Mouse (Mus musculus) liver, postnatal 0 days (tissue): ENCODE results near the gene Ltbp1. TPM values are rescaled to one million over a fixed set of nuclear protein-coding genes. Genes with fewer than 3 reads are reported as not detected.

Experiments
- ATAC-seq: fragments of 200-750 bp; cut with Nextera tagmentation; 2 replicates; pipeline ENCODE4 v1.8.0; 2017; ENCODE audit warnings: mild to moderate bottlenecking, moderate library complexity
- DNase-seq: peaks from one replicate; pipeline ENCODE4 v3.0.0-alpha.2; 2016
- H3K27ac ChIP-seq: fragments of 300-500 bp; sonication (generic); 2 replicates; pipeline ENCODE4 v1.5.1; 2014; ENCODE audit warnings: antibody characterized with exemption, moderate library complexity, mild to moderate bottlenecking, low read depth
- H3K27me3 ChIP-seq: fragments of 300-500 bp; sonication (generic); 2 replicates; pipeline ENCODE4 v1.6.1; 2014; ENCODE audit warnings: low read length, control low read depth, mixed read lengths; ENCODE audit not compliant: insufficient read depth
- H3K36me3 ChIP-seq: fragments of 300-500 bp; sonication (generic); replicated peaks from 2 replicates; pipeline ENCODE4 v1.6.1; 2014; ENCODE audit warnings: mild to moderate bottlenecking, control low read depth, low read length, moderate library complexity, mixed read lengths; ENCODE audit not compliant: insufficient read depth
- H3K4me1 ChIP-seq: fragments of 300-500 bp; sonication (generic); 2 replicates; pipeline ENCODE4 v1.6.1; 2014; ENCODE audit warnings: antibody characterized with exemption, mild to moderate bottlenecking, control low read depth; ENCODE audit not compliant: insufficient read depth
- H3K4me2 ChIP-seq: fragments of 300-500 bp; sonication (generic); 2 replicates; pipeline ENCODE4 v1.6.1; 2014; ENCODE audit warnings: low read depth, mild to moderate bottlenecking, low read length, moderate library complexity, mixed read lengths
- H3K4me3 ChIP-seq: fragments of 300-500 bp; sonication (generic); 2 replicates; pipeline ENCODE4 v1.5.1; 2014; ENCODE audit warnings: low read depth, low read length
- H3K9ac ChIP-seq: fragments of 300-500 bp; sonication (generic); replicated peaks from 2 replicates; pipeline ENCODE4 v1.6.1; 2014; ENCODE audit warnings: mild to moderate bottlenecking, moderate library complexity
- H3K9me3 ChIP-seq: fragments of 300-500 bp; sonication (generic); 2 replicates; pipeline ENCODE4 v1.6.1; 2016; ENCODE audit warnings: mild to moderate bottlenecking, control low read depth, low read length, mixed read lengths
- CTCF ChIP-seq: sonication (generic); IDR thresholded peaks from 2 replicates; pipeline ENCODE4 v1.5.1; 2016; ENCODE audit warnings: antibody characterized with exemption, low read depth
- EP300 ChIP-seq: IDR thresholded peaks from 2 replicates; pipeline ENCODE4 v1.6.1; 2016; ENCODE audit warnings: antibody characterized with exemption, low read depth, mild to moderate bottlenecking
- WGBS: fragments of 180-500 bp; shearing (Covaris S2); extraction: QIAGEN DNeasy Blood & Tissue Kit; methylation state at CpG from one replicate; pipeline ENCODE4 v1.1.7; 2014; ENCODE audit not compliant: insufficient replicate concordance; 5-methylcytosine and 5-hydroxymethylcytosine counted together
- polyA plus RNA-seq: library from polyadenylated mRNA; unstranded; fragments of >200 nt; fragmentation: Nextera tagmentation; extraction: Ambion mirVana; gene quantifications from 2 replicates; pipeline ENCODE4 v1.2.1, GENCODE M21; 2015

Gene Ltbp1
- polyA plus RNA-seq, 1 experiment from 2014 or later, result 2.8 TPM

DNA sequence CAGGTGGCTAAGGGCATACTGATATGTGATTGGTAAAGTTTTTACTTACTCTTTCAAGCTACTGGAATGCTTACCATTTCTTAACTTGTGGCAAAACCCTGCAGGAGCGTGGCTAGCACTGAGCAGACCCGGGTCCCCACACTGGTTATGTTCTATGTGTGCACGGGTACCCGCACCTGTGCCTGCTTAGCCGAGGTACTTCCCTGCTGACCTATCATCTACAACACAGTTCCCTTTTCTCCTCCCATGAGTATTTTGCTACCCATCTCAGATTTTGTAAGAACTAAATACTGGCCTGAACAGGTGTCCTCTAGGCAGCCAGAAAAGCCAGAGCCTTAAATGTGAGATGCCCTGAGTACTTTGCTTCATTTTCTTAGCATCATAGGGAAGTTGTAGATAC is 247.2 kb downstream of the Ltbp1 start:
- TF ChIP-seq CTCF (no peak), EP300 (no peak)
- no peak overlapping the region for H3K4me3 ChIP-seq
- no peaks in the 10 kb centered on the region for H3K27me3 ChIP-seq
- no peak overlapping the region for H3K4me2 ChIP-seq
- no peaks in the 10 kb centered on the region for H3K4me1 ChIP-seq
- WGBS, result 88% methylated on average over 5 of the region's 5 CpGs
- no peaks in the 10 kb centered on the region for H3K9me3 ChIP-seq
- no peak overlapping the region for H3K27ac ChIP-seq
- ATAC-seq, result no peak
- no peak overlapping the region for H3K9ac ChIP-seq
- no peak for DNase-seq
- H3K36me3 ChIP-seq, result no peaks in the 10 kb centered on the region

DNA sequence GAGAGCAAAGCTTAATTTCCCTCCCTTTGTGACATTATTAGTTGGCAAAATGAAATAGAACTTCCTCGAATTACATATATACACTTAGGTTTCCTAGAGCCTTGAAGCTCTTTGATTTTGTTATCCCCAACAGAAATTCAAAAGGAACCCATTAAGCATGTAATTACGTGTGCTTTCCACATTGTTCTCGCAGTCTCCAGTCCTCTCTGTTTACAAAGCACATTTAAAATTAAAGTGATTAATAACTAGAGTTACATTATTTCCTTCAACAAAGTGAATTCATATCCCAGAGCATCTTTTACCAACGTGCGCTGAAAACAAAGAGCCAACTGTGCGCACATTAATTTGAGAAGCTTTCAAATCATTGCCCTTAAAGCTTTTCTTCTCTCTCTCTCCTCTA is 249.5 kb downstream of the Ltbp1 start:
- no peak overlapping the region for H3K27ac ChIP-seq
- H3K9me3 ChIP-seq, result no peaks in the 10 kb centered on the region
- H3K4me3 ChIP-seq, result no peak overlapping the region
- no peak overlapping the region for H3K4me2 ChIP-seq
- 79% methylated on average over 6 of the region's 6 CpGs for WGBS
- no peaks in the 10 kb centered on the region for H3K36me3 ChIP-seq
- no peaks in the 10 kb centered on the region for H3K4me1 ChIP-seq
- H3K9ac ChIP-seq, result no peak overlapping the region
- TF ChIP-seq CTCF (no peak), EP300 (no peak)
- no peaks in the 10 kb centered on the region for H3K27me3 ChIP-seq
- no peak for ATAC-seq
- no peak for DNase-seq

DNA sequence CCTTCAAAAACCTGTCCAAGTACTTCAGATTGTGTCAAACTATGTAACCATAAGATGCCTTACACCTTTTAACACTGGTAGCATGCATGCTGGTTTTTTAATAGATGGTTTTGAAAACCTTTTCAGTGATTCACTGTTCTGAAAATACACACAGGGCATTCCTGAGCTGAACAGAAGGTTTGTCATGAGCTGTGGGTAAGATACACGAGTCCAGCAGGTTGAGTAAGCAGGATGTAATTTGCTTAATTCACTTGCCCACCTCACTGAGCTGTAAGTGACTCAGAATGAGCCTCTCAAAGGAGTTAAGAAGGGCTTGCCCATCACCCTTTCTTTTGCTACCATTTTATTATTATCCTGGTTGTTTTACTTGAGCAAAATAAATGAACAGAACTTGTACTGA is 250.6 kb downstream of the Ltbp1 start:
- H3K27ac ChIP-seq, result no peak overlapping the region
- no peak for ATAC-seq
- no peak for DNase-seq
- H3K27me3 ChIP-seq, result no peaks in the 10 kb centered on the region
- no peak overlapping the region for H3K4me3 ChIP-seq
- no peaks in the 10 kb centered on the region for H3K4me1 ChIP-seq
- no peak overlapping the region for H3K4me2 ChIP-seq
- no peak for TF ChIP-seq EP300
- no peak for TF ChIP-seq CTCF
- H3K9ac ChIP-seq, result no peak overlapping the region
- 33% methylated on average over 1 of the region's 1 CpGs for WGBS
- no peaks in the 10 kb centered on the region for H3K9me3 ChIP-seq
- H3K36me3 ChIP-seq, result no peaks in the 10 kb centered on the region

DNA sequence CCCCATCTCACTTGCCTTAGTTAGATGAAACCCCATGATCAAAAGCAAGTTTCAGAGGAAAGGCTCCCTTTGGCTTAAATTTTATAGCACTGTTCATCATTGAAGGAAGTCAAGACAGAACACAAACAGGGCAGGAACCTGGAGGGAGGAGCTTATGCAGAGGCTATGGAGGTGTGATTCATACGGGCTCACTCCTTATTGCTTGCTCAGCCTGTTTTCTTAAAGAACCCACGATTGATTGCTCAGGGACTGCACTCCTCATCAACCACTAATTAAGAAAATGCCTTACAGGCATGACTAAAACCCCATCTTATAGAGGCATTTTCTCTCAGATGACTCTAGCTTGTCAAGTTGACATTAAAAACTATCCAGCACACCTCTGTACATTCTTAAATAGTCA is 253.1 kb downstream of the Ltbp1 start:
- TF ChIP-seq CTCF, result no peak
- no peak for TF ChIP-seq EP300
- ATAC-seq (no peak), DNase-seq (no peak)
- 67% methylated on average over 2 of the region's 2 CpGs for WGBS
- no peaks in the 10 kb centered on the region for H3K27me3 ChIP-seq
- no peak overlapping the region for H3K9ac ChIP-seq
- no peaks in the 10 kb centered on the region for H3K9me3 ChIP-seq
- no peak overlapping the region for H3K27ac ChIP-seq
- no peak overlapping the region for H3K4me3 ChIP-seq
- H3K36me3 ChIP-seq, result no peaks in the 10 kb centered on the region
- H3K4me2 ChIP-seq, result no peak overlapping the region
- no peaks in the 10 kb centered on the region for H3K4me1 ChIP-seq

DNA sequence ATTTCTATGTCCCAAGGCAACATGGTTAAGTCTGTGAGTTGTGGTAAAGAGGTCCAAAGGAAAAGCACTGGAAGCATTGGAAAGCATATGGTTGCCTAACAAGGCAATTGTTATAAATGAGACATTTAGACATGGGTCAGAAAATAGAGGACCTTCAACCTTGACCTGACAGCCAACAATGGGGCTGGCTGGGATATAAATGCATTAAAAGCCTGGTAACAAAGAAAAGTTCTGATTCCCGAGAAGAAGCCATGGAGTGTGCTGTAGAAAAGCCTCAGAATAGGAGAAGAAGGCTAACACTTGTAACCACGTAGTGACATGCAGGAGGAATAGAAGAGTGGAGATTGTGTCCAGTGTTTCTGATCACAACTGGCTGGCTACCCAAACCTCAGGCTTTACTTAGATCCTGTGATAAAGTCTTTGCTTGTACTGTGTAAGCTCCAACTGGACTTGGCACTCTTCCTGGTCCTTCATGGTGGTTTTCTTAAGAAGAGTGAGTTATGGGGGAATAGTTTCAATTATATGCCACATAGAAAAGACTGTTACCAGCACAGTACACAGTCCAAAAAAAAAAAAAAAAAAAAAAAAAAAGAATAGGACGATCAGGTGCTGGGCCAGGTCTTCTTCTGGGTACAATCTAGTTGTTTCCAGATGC is 258.1 kb downstream of the Ltbp1 start:
- Histone ChIP-seq H3K36me3 (no peaks in the 10 kb centered on the region), H3K4me2 (no peak overlapping the region), H3K9me3 (no peaks in the 10 kb centered on the region), H3K27ac (no peak overlapping the region), H3K4me1 (no peaks in the 10 kb centered on the region), H3K4me3 (no peak overlapping the region), H3K27me3 (no peaks in the 10 kb centered on the region), H3K9ac (no peak overlapping the region)
- WGBS, result 75% methylated on average over 3 of the region's 3 CpGs
- ATAC-seq (no peak), DNase-seq (no peak)
- TF ChIP-seq CTCF, result no peak
- no peak for TF ChIP-seq EP300

DNA sequence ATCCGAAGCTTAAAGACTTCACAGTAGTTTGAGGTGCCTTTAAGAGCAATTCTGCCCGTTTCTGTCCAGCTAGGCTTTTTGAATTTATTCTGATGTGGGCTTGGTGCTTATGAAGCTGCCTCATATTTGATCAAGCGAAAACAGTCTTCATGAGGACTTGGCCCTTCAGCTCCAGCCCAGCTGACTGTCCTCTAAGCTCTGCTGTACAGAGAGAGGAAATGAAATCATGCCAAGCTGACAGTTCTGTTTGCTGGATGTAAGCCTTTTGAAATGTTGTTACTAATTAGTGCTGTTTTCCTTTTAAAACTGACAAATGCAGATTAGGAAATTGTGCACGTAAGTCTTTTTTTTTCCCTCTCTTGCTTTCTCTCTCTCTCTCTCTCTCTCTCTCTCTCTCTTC is 263.1 kb downstream of the Ltbp1 start:
- Histone ChIP-seq H3K36me3 (no peaks in the 10 kb centered on the region), H3K4me2 (no peak overlapping the region), H3K27me3 (no peaks in the 10 kb centered on the region), H3K9ac (no peak overlapping the region), H3K4me3 (no peak overlapping the region), H3K4me1 (no peaks in the 10 kb centered on the region), H3K9me3 (no peaks in the 10 kb centered on the region), H3K27ac (no peak overlapping the region)
- 63% methylated on average over 4 of the region's 4 CpGs for WGBS
- DNase-seq, result no peak
- no peak for ATAC-seq
- TF ChIP-seq CTCF, result no peak
- no peak for TF ChIP-seq EP300

DNA sequence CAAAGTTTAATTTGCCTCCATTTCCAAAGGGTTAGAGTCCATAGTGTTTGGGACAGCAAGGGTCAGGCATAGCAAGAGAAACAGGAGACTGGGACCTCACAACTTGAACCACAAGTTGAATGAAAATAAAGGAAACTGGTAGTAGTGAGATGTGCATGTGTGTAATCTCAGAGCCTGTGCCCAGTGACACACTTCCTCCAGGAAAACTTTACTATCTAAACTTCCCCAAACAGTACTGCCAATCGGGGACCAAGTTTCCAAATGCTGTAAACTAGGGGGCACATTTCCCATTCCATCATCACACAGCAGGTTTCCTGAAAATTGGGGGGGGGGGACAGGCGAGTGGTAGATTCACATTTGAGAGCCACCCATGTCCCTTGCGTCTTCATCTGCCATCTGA is 267.1 kb downstream of the Ltbp1 start:
- WGBS, result 59% methylated on average over 3 of the region's 3 CpGs
- no peak for ATAC-seq
- Histone ChIP-seq H3K9me3 (no peaks in the 10 kb centered on the region), H3K4me3 (no peak overlapping the region), H3K27me3 (no peaks in the 10 kb centered on the region), H3K36me3 (no peaks in the 10 kb centered on the region), H3K4me1 (no peaks in the 10 kb centered on the region), H3K27ac (no peak overlapping the region), H3K4me2 (no peak overlapping the region), H3K9ac (no peak overlapping the region)
- TF ChIP-seq EP300 (no peak), CTCF (no peak)
- no peak for DNase-seq
